Mouse (Mus musculus) heart, embryonic 16.5 days (tissue): ENCODE measurements around the gene Mapk1ip1. TPM values are rescaled to one million over a fixed set of nuclear protein-coding genes. Genes with fewer than 3 reads are reported as not detected.
A peak's percentile ranks its signal among the peaks of the same experiment; 100 is the strongest.

Source experiments
- ATAC-seq: fragments of 200-750 bp; cut with Nextera tagmentation; replicated peaks from 2 replicates; pipeline ENCODE4 v1.8.0; 2017; ENCODE audit warnings: moderate number of reproducible peaks; ENCODE audit not compliant: insufficient read depth, low FRiP score; ENCODE audit errors: extremely low read depth
- H3K27ac ChIP-seq: fragments of 300-500 bp; sonication (generic); 2 replicates; pipeline ENCODE4 v1.5.1; 2014; ENCODE audit warnings: mild to moderate bottlenecking, low read length, control low read depth, moderate library complexity
- H3K27me3 ChIP-seq: fragments of 300-500 bp; sonication (generic); 2 replicates; pipeline ENCODE4 v1.6.1; 2014; ENCODE audit warnings: low read length, mixed read lengths; ENCODE audit not compliant: control insufficient read depth, insufficient read depth
- H3K36me3 ChIP-seq: fragments of 300-500 bp; sonication (generic); 2 replicates; pipeline ENCODE4 v1.6.1; 2014; ENCODE audit not compliant: control insufficient read depth, insufficient read depth
- H3K4me1 ChIP-seq: fragments of 300-500 bp; sonication (generic); 2 replicates; pipeline ENCODE4 v1.6.1; 2014; ENCODE audit warnings: low read length, mixed read lengths; ENCODE audit not compliant: control insufficient read depth, insufficient read depth
- H3K4me2 ChIP-seq: fragments of 300-500 bp; sonication (generic); 2 replicates; pipeline ENCODE4 v1.6.1; 2014; ENCODE audit warnings: low read depth, mild to moderate bottlenecking, control low read depth, low read length
- H3K4me3 ChIP-seq: fragments of 300-500 bp; sonication (generic); 2 replicates; pipeline ENCODE4 v1.5.1; 2014; ENCODE audit warnings: mild to moderate bottlenecking, control low read depth, low read length
- H3K9ac ChIP-seq: fragments of 300-500 bp; sonication (generic); 2 replicates; pipeline ENCODE4 v1.6.1; 2014; ENCODE audit warnings: low read length, control low read depth
- H3K9me3 ChIP-seq: fragments of 300-500 bp; sonication (generic); replicated peaks from 2 replicates; pipeline ENCODE4 v1.6.1; 2016; ENCODE audit warnings: low read length; ENCODE audit not compliant: control insufficient read depth
- WGBS: fragments of 180-500 bp; shearing (Covaris S2); extraction: QIAGEN DNeasy Blood & Tissue Kit; methylation state at CpG from one replicate; pipeline ENCODE4 v1.1.7; 2014; 5-methylcytosine and 5-hydroxymethylcytosine counted together
- polyA plus RNA-seq: library from polyadenylated mRNA; unstranded; fragments of >200 nt; fragmentation: Nextera tagmentation; extraction: Ambion mirVana; gene quantifications from 2 replicates; pipeline ENCODE4 v1.2.1, GENCODE M21; 2015

The Mapk1ip1 gene
- polyA plus RNA-seq, 1 experiment from 2014 or later: 15.4 TPM

GRCm38 (mm10) chr7:138863950-138864572, 18.0 kb upstream of the Mapk1ip1 start:
- Histone ChIP-seq H3K9ac (no peak overlapping the region), H3K4me3 (no peak overlapping the region), H3K27me3 (no peaks in the 10 kb centered on the region), H3K4me2 (no peak overlapping the region), H3K27ac (no peak overlapping the region), H3K4me1 (no peaks in the 10 kb centered on the region), H3K36me3 (peaks cover 12% of the 10 kb centered on the region), H3K9me3 (no peaks in the 10 kb centered on the region)
- WGBS: 90% methylated on average over 3 of the region's 3 CpGs
- no peak for ATAC-seq

DNA sequence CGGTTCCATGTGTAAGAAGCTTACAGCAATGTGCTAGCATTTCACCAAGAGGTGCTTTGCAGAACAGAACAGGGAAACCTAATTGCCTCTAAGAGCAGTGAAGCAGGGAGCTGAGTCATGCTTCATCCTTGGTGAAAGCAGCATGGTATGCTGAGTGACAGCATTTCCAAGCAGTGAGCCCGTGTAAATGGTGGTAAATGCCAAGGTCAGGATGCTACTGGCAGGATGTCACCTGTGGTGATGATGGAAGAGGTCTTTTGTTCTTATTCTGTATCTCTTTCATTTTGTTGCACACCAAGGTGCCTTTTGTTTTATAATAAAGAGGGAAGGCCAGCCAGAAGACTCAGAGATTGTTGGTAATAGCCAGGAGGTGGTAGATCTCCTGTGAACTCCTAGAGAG, 10.6 kb upstream of the Mapk1ip1 start:
- Histone ChIP-seq H3K36me3 (peaks cover 19% of the 10 kb centered on the region), H3K27me3 (no peaks in the 10 kb centered on the region), H3K4me3 (no peak overlapping the region), H3K9me3 (no peaks in the 10 kb centered on the region), H3K4me2 (no peak overlapping the region), H3K9ac (no peak overlapping the region), H3K4me1 (no peaks in the 10 kb centered on the region), H3K27ac (no peak overlapping the region)
- 56% methylated on average over 2 of the region's 2 CpGs for WGBS
- ATAC-seq: no peak

DNA sequence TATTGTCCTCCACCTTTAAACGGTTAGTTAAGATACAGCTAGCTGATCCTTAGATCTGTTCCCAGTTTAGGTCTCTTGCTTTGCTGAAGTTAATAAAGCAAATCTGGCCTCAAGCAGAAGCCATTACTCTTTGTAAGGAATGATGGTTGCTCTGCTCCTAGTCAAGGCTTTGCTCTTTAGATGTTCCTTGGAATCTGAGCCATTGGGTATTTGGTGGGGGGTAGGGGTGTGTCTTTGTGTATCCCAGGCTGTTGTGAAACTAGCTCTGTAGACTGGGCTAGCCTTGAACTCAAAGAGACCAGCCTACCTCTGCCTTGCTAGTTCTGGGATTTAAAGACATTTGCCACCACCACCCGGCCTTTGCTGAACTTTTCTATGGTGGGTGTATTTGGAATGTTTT, 8.1 kb upstream of the Mapk1ip1 start:
- H3K36me3 ChIP-seq: peaks cover 18% of the 10 kb centered on the region

GRCm38 (mm10) chr7:138853417-138854031, 7.5 kb upstream of the Mapk1ip1 start:
- H3K9ac ChIP-seq: no peak overlapping the region
- no peak for ATAC-seq
- 97% methylated on average over 4 of the region's 4 CpGs for WGBS
- H3K4me1 ChIP-seq: peaks cover 4% of the 10 kb centered on the region; the same call in 1 of the 2 replicates
- no peak overlapping the region for H3K27ac ChIP-seq
- H3K9me3 ChIP-seq: no peaks in the 10 kb centered on the region
- no peaks in the 10 kb centered on the region for H3K27me3 ChIP-seq
- H3K4me3 ChIP-seq: no peak overlapping the region
- H3K4me2 ChIP-seq: no peak overlapping the region
- peaks cover 19% of the 10 kb centered on the region for H3K36me3 ChIP-seq

More for the DNA sequence above, 8.1 kb upstream of the Mapk1ip1 start:
- Histone ChIP-seq H3K9ac (no peak overlapping the region), H3K4me3 (no peak overlapping the region), H3K9me3 (no peaks in the 10 kb centered on the region), H3K27me3 (no peaks in the 10 kb centered on the region), H3K27ac (no peak overlapping the region), H3K4me2 (no peak overlapping the region), H3K4me1 (peaks cover 4% of the 10 kb centered on the region; the same call in 1 of the 2 replicates)
- 89% methylated on average over 2 of the region's 2 CpGs for WGBS
- ATAC-seq: no peak

GRCm38 (mm10) chr7:138850083-138850482, 4.0 kb upstream of the Mapk1ip1 start:
- peaks cover 22% of the 10 kb centered on the region for H3K36me3 ChIP-seq
- no peak overlapping the region for H3K9ac ChIP-seq
- no peaks in the 10 kb centered on the region for H3K9me3 ChIP-seq
- peaks cover 21% of the 10 kb centered on the region for H3K4me1 ChIP-seq
- H3K27me3 ChIP-seq: no peaks in the 10 kb centered on the region
- H3K4me2 ChIP-seq: no peak overlapping the region
- no peak overlapping the region for H3K4me3 ChIP-seq
- no peak for ATAC-seq
- no peak overlapping the region for H3K27ac ChIP-seq

- Histone ChIP-seq H3K27me3 (no peaks in the 10 kb centered on the region), H3K9me3 (no peaks in the 10 kb centered on the region), H3K9ac (no peak overlapping the region; the same call in 1 of the 2 replicates), H3K4me1 (peaks cover 34% of the 10 kb centered on the region), H3K4me2 (peak overlapping the region; percentile 94), H3K4me3 (no peak overlapping the region), H3K36me3 (peaks cover 14% of the 10 kb centered on the region), H3K27ac (no peak overlapping the region)
- 79% methylated on average over 7 of the region's 7 CpGs for WGBS
- no peak for ATAC-seq
These were observed 2.2 kb upstream of the Mapk1ip1 start for GRCm38 (mm10) chr7:138848028-138848920.

- no peaks in the 10 kb centered on the region for H3K9me3 ChIP-seq
- H3K36me3 ChIP-seq: peaks cover 12% of the 10 kb centered on the region; the same call in 1 of the 2 replicates
- ATAC-seq: no peak
- H3K27me3 ChIP-seq: no peaks in the 10 kb centered on the region
- WGBS: 35% methylated on average over 13 of the region's 13 CpGs
- H3K4me3 ChIP-seq: peak overlapping the region; percentile 99
- peak overlapping the region; percentile 94 for H3K4me2 ChIP-seq
- peak overlapping the region; percentile 99 for H3K9ac ChIP-seq
- H3K4me1 ChIP-seq: peaks cover 34% of the 10 kb centered on the region
- H3K27ac ChIP-seq: no peak overlapping the region; the same call in 1 of the 2 replicates
These were observed 1.4 kb upstream of the Mapk1ip1 start for GRCm38 (mm10) chr7:138847316-138848027.

DNA sequence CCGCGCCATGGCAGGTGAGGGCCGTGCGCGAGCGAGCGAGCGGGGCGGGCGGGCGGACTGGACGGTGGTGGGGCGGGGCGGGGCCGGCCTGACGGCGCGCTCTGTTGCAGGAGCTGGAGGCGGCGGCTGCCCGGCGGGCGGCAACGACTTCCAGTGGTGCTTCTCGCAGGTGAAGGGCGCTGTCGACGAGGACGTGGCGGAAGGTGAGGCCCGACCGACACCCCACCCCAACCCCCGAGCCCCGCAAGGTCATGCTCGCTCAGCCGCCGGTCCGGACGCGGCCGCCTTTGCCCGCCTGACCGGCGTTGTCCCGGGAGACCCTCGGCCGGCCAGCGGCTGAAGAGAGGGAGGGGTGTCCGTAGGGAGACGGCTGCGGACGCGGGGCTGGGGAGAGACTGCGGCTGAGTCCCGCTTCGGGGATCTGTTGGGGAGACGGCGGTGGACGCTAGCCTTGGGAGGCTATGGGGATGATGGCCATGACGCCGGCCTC, 474 bp upstream of the Mapk1ip1 start:
- Histone ChIP-seq H3K36me3 (peaks cover 6% of the 10 kb centered on the region; the same call in 1 of the 2 replicates), H3K27ac (peak overlapping the region; percentile 97), H3K4me2 (peak overlapping the region; percentile 94), H3K4me3 (peak overlapping the region; percentile 99), H3K9me3 (no peaks in the 10 kb centered on the region), H3K9ac (peak overlapping the region; percentile 99), H3K4me1 (peaks cover 34% of the 10 kb centered on the region), H3K27me3 (no peaks in the 10 kb centered on the region)
- ATAC-seq: peak; percentile 72
- under 1% methylated on average over 58 of the region's 61 CpGs for WGBS
